Mouse (Mus musculus) ovary, adult 18-20 months (tissue): ENCODE data around the gene Lgr4.

Source experiments
- DNase-seq: peaks from one replicate; pipeline ENCODE4 v3.0.0; 2022; ENCODE audit warnings: low spot score, mixed read lengths

Gene Lgr4

GRCm38 (mm10) chr2:109951050-109951449, 33.6 kb downstream of the Lgr4 start:
- DNase-seq = no peak

GRCm38 (mm10) chr2:109953048-109953717, 35.7 kb downstream of the Lgr4 start:
- DNase-seq = no peak

- no peak for DNase-seq
Observed at GRCm38 (mm10) chr2:109953893-109954292, 36.4 kb downstream of the Lgr4 start.

GRCm38 (mm10) chr2:109955060-109955459, 37.6 kb downstream of the Lgr4 start:
- no peak for DNase-seq

- DNase-seq = no peak
Observed at GRCm38 (mm10) chr2:109955910-109956309, 38.5 kb downstream of the Lgr4 start.

GRCm38 (mm10) chr2:109956785-109957184, 39.3 kb downstream of the Lgr4 start:
- no peak for DNase-seq

GRCm38 (mm10) chr2:109958692-109959406, 41.4 kb downstream of the Lgr4 start:
- DNase-seq = peak; percentile 15

GRCm38 (mm10) chr2:109959407-109960075, 42.1 kb downstream of the Lgr4 start:
- no peak for DNase-seq

- no peak for DNase-seq
Observed at GRCm38 (mm10) chr2:109960246-109960645, 42.8 kb downstream of the Lgr4 start.

GRCm38 (mm10) chr2:109961174-109961573, 43.7 kb downstream of the Lgr4 start:
- DNase-seq = no peak

- DNase-seq = no peak
Observed at GRCm38 (mm10) chr2:109963591-109964258, 46.3 kb downstream of the Lgr4 start.

GRCm38 (mm10) chr2:109965753-109966420, 48.4 kb downstream of the Lgr4 start:
- no peak for DNase-seq

GRCm38 (mm10) chr2:109966863-109967262, 49.4 kb downstream of the Lgr4 start:
- no peak for DNase-seq

- no peak for DNase-seq
Observed at GRCm38 (mm10) chr2:109969381-109969780, 51.9 kb downstream of the Lgr4 start.

- no peak for DNase-seq
Observed at GRCm38 (mm10) chr2:109969926-109970532, 52.6 kb downstream of the Lgr4 start.

GRCm38 (mm10) chr2:109970744-109971410, 53.4 kb downstream of the Lgr4 start:
- DNase-seq = no peak

GRCm38 (mm10) chr2:109972310-109972709, 54.9 kb downstream of the Lgr4 start:
- no peak for DNase-seq

- no peak for DNase-seq
Observed at GRCm38 (mm10) chr2:109972922-109973321, 55.5 kb downstream of the Lgr4 start.

GRCm38 (mm10) chr2:109974807-109975206, 57.4 kb downstream of the Lgr4 start:
- DNase-seq = no peak

GRCm38 (mm10) chr2:109976181-109976580, 58.7 kb downstream of the Lgr4 start:
- no peak for DNase-seq

GRCm38 (mm10) chr2:109977322-109977721, 59.9 kb downstream of the Lgr4 start:
- no peak for DNase-seq
